Mouse (Mus musculus): ENCODE measurements at regions not wholly inside any gene's neighbourhood (a gene's known extent, or its start where the extent isn't known, plus 50 kb on each side); places are given as distances from the start of the nearest gene placed in this dataset.

DNA sequence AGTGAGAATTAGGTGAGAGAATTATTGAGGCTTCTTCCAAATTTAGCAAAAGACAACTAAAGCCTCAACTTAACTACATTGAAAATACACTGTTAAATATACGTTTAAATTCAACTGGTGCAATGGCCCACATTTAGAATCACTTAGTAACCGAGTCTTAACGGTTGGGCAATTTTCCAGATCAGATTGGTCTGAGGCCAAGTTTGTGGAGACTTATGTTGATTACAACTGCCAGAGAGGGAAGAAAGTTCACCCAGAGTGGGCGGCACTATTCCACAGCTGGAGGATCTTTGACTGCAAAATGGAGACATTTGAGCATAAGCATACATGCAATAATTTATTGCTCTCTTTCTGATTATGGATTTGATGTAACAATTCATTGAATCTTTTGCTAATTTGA is 146.5 kb upstream of the Tprg start:
- H3K79me2 ChIP-seq (ENCODE audit: control insufficient read depth, insufficient read depth): no peaks in the 10 kb centered on the region
- TF ChIP-seq POLR2A (IDR thresholded peaks at IDR 0.05; ENCODE audit: insufficient read length, low read depth): no peak
- no peak for TF ChIP-seq CEBPB (IDR thresholded peaks at IDR 0.05; ENCODE audit: insufficient read depth, poor library complexity, severe bottlenecking)
- TF ChIP-seq MAX (IDR thresholded peaks at IDR 0.05; ENCODE audit: low read depth): no peak
- no peak for TF ChIP-seq MYOG (IDR thresholded peaks at IDR 0.05; ENCODE audit: control insufficient read depth in 1 of 3, insufficient read depth in 1 of 3, insufficient read length in 2 of 3, low read depth in 2 of 3)
- TF ChIP-seq REST (IDR thresholded peaks at IDR 0.05; ENCODE audit: insufficient read depth, insufficient read length): no peak
- TF ChIP-seq TCF12 (IDR thresholded peaks at IDR 0.05; ENCODE audit: insufficient read depth, poor library complexity, severe bottlenecking): no peak
- no peak for TF ChIP-seq TCF3 (IDR thresholded peaks at IDR 0.05; ENCODE audit: insufficient read length, low read depth)
- TF ChIP-seq MYOD1 (IDR thresholded peaks at IDR 0.05; ENCODE audit: control insufficient read depth in 1 of 3, insufficient read length in 2 of 3, low read depth in 2 of 3): no peak
- no peak for TF ChIP-seq SRF (IDR thresholded peaks at IDR 0.05; ENCODE audit: control insufficient read depth, insufficient read length, low read depth)
- no peak for TF ChIP-seq POLR2AphosphoS2 (IDR thresholded peaks at IDR 0.05; ENCODE audit: insufficient read length, low read depth)
- TF ChIP-seq E2F4 (IDR thresholded peaks at IDR 0.05; ENCODE audit: insufficient read depth): no peak
- TF ChIP-seq USF1 (IDR thresholded peaks at IDR 0.05; ENCODE audit: low read depth): no peak

DNA sequence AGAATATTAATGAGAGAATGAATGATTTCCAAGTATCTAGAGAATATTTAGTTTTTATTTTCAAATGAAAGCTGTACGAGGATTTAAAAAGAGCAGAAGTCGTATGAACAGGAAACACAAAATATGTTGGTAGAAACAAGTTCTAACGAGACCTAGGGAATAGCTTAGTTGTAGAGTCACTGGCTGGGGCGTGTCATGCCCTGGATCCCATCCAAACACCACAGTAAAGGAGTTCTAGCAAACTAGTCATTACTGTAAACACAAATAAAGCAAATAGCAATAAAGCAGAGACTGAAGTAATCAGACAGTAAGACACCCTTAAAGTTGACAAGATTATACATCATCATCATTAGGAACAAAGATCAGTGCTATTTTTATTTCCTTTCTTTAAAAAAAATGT is 139.1 kb upstream of the Tprg start:
- Histone ChIP-seq H3K79me2 (ENCODE audit: control insufficient read depth, insufficient read depth) (no peaks in the 10 kb centered on the region), H3K36me3 (ENCODE audit: control insufficient read depth, insufficient read depth) (no peaks in the 10 kb centered on the region)

More for the DNA sequence above, 146.5 kb upstream of the Tprg start:
- H3K36me3 ChIP-seq (ENCODE audit: control insufficient read depth, insufficient read depth): no peaks in the 10 kb centered on the region
- H3K27me3 ChIP-seq (ENCODE audit: control insufficient read depth, insufficient read depth, insufficient read length): no peaks in the 10 kb centered on the region
- no peak overlapping the region for H3K4me2 ChIP-seq (ENCODE audit: low read depth)
- H3K4me3 ChIP-seq: no peak overlapping the region
- no peak overlapping the region for H3ac ChIP-seq (ENCODE audit: control insufficient read depth, insufficient read length)

DNA sequence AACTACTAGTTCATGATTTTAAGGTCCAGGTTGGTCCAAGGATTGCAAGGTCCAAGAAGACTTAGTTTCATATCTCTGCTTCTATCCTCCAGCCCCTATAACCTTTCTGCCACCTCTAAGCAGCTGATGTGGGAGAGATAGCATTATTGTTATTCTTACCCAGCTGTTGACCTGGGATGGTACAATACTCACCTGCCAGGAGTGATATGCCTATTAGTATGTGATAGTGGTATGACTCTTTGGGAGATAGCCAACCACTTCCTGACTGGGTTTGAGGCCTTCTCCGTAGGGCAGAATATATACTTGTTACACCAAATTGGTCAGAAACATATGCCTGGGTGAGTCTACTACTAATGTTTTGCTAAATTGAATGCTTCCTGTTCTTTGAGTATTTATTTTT is 137.4 kb upstream of the Tprg start:
- H3K4me2 ChIP-seq (ENCODE audit: low read depth): no peak overlapping the region
- no peak for TF ChIP-seq POLR2AphosphoS2 (IDR thresholded peaks at IDR 0.05; ENCODE audit: insufficient read length, low read depth)
- no peak for TF ChIP-seq MYOD1 (IDR thresholded peaks at IDR 0.05; ENCODE audit: control insufficient read depth in 1 of 3, insufficient read length in 2 of 3, low read depth in 2 of 3)
- TF ChIP-seq TCF3 (IDR thresholded peaks at IDR 0.05; ENCODE audit: insufficient read length, low read depth): no peak
- no peak for TF ChIP-seq E2F4 (IDR thresholded peaks at IDR 0.05; ENCODE audit: insufficient read depth)
- no peak for TF ChIP-seq USF1 (IDR thresholded peaks at IDR 0.05; ENCODE audit: low read depth)
- TF ChIP-seq MYOG (IDR thresholded peaks at IDR 0.05; ENCODE audit: control insufficient read depth in 1 of 3, insufficient read depth in 1 of 3, insufficient read length in 2 of 3, low read depth in 2 of 3): no peak
- TF ChIP-seq POLR2A (IDR thresholded peaks at IDR 0.05; ENCODE audit: insufficient read length, low read depth): no peak
- no peak for TF ChIP-seq CEBPB (IDR thresholded peaks at IDR 0.05; ENCODE audit: insufficient read depth, poor library complexity, severe bottlenecking)
- no peak for TF ChIP-seq SRF (IDR thresholded peaks at IDR 0.05; ENCODE audit: control insufficient read depth, insufficient read length, low read depth)
- TF ChIP-seq TCF12 (IDR thresholded peaks at IDR 0.05; ENCODE audit: insufficient read depth, poor library complexity, severe bottlenecking): no peak
- no peak for TF ChIP-seq MAX (IDR thresholded peaks at IDR 0.05; ENCODE audit: low read depth)
- no peak for TF ChIP-seq REST (IDR thresholded peaks at IDR 0.05; ENCODE audit: insufficient read depth, insufficient read length)

More for the DNA sequence above, 139.1 kb upstream of the Tprg start:
- H3K27me3 ChIP-seq (ENCODE audit: control insufficient read depth, insufficient read depth, insufficient read length): no peaks in the 10 kb centered on the region
- H3K4me2 ChIP-seq (ENCODE audit: low read depth): no peak overlapping the region
- no peak overlapping the region for H3ac ChIP-seq (ENCODE audit: control insufficient read depth, insufficient read length)
- TF ChIP-seq MYOD1 (IDR thresholded peaks at IDR 0.05; ENCODE audit: control insufficient read depth in 1 of 3, insufficient read length in 2 of 3, low read depth in 2 of 3): no peak
- no peak for TF ChIP-seq POLR2AphosphoS2 (IDR thresholded peaks at IDR 0.05; ENCODE audit: insufficient read length, low read depth)
- TF ChIP-seq MYOG (IDR thresholded peaks at IDR 0.05; ENCODE audit: control insufficient read depth in 1 of 3, insufficient read depth in 1 of 3, insufficient read length in 2 of 3, low read depth in 2 of 3): no peak
- no peak for TF ChIP-seq USF1 (IDR thresholded peaks at IDR 0.05; ENCODE audit: low read depth)
- no peak for TF ChIP-seq REST (IDR thresholded peaks at IDR 0.05; ENCODE audit: insufficient read depth, insufficient read length)
- TF ChIP-seq TCF3 (IDR thresholded peaks at IDR 0.05; ENCODE audit: insufficient read length, low read depth): no peak
- TF ChIP-seq E2F4 (IDR thresholded peaks at IDR 0.05; ENCODE audit: insufficient read depth): no peak
- no peak for TF ChIP-seq MAX (IDR thresholded peaks at IDR 0.05; ENCODE audit: low read depth)
- TF ChIP-seq CEBPB (IDR thresholded peaks at IDR 0.05; ENCODE audit: insufficient read depth, poor library complexity, severe bottlenecking): no peak
- TF ChIP-seq POLR2A (IDR thresholded peaks at IDR 0.05; ENCODE audit: insufficient read length, low read depth): no peak
- no peak for TF ChIP-seq SRF (IDR thresholded peaks at IDR 0.05; ENCODE audit: control insufficient read depth, insufficient read length, low read depth)
- TF ChIP-seq TCF12 (IDR thresholded peaks at IDR 0.05; ENCODE audit: insufficient read depth, poor library complexity, severe bottlenecking): no peak
- no peak overlapping the region for H3K4me3 ChIP-seq

DNA sequence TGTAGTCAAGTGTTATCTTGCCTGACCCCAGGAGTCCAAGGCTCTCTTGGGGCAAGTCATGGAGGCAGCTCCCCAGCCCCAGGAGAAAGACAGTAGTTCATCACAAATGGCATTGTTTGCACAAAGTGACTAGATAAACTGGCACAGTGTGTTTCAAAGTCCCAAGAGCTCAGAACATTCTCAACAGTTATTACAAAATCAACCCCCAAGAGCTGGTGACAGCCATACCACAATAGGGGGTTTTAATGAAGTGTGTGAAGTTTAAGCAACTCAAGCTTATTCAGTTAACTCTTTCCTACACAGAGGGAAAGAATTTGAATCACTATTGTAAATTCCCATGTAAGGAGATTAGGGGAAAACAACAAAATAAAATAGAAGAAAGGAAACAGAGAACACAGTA is 109.7 kb upstream of the Tprg start:
- Histone ChIP-seq H3K36me3 (ENCODE audit: control insufficient read depth, insufficient read depth) (no peaks in the 10 kb centered on the region), H3K79me2 (ENCODE audit: control insufficient read depth, insufficient read depth) (no peaks in the 10 kb centered on the region), H3K4me3 (no peak overlapping the region), H3ac (ENCODE audit: control insufficient read depth, insufficient read length) (no peak overlapping the region), H3K4me2 (ENCODE audit: low read depth) (no peak overlapping the region), H3K27me3 (ENCODE audit: control insufficient read depth, insufficient read depth, insufficient read length) (no peaks in the 10 kb centered on the region)
- TF ChIP-seq MAX (IDR thresholded peaks at IDR 0.05; ENCODE audit: low read depth): no peak
- no peak for TF ChIP-seq SRF (IDR thresholded peaks at IDR 0.05; ENCODE audit: control insufficient read depth, insufficient read length, low read depth)
- no peak for TF ChIP-seq TCF3 (IDR thresholded peaks at IDR 0.05; ENCODE audit: insufficient read length, low read depth)
- TF ChIP-seq MYOG (IDR thresholded peaks at IDR 0.05; ENCODE audit: control insufficient read depth in 1 of 3, insufficient read depth in 1 of 3, insufficient read length in 2 of 3, low read depth in 2 of 3): no peak
- no peak for TF ChIP-seq USF1 (IDR thresholded peaks at IDR 0.05; ENCODE audit: low read depth)
- no peak for TF ChIP-seq REST (IDR thresholded peaks at IDR 0.05; ENCODE audit: insufficient read depth, insufficient read length)
- no peak for TF ChIP-seq MYOD1 (IDR thresholded peaks at IDR 0.05; ENCODE audit: control insufficient read depth in 1 of 3, insufficient read length in 2 of 3, low read depth in 2 of 3)

More for the DNA sequence above, 137.4 kb upstream of the Tprg start:
- Histone ChIP-seq H3K4me3 (no peak overlapping the region), H3K27me3 (ENCODE audit: control insufficient read depth, insufficient read depth, insufficient read length) (no peaks in the 10 kb centered on the region), H3K79me2 (ENCODE audit: control insufficient read depth, insufficient read depth) (no peaks in the 10 kb centered on the region), H3ac (ENCODE audit: control insufficient read depth, insufficient read length) (no peak overlapping the region), H3K36me3 (ENCODE audit: control insufficient read depth, insufficient read depth) (no peaks in the 10 kb centered on the region)

Measured in myocyte (in vitro differentiated cells).